Mouse (Mus musculus) adrenal gland, adult 18-20 months (tissue): ENCODE measurements around the gene Fam229b. TPM values are rescaled to one million over a fixed set of nuclear protein-coding genes. Genes with fewer than 3 reads are reported as not detected.
A peak's percentile ranks its signal among the peaks of the same experiment; 100 is the strongest.

Experiments
- DNase-seq, 2 experiments: peaks; one replicate each; pipeline ENCODE4 v3.0.0; 2021 to 2022; ENCODE audit warnings: low spot score in 2 of 2
- long read RNA-seq, 2 experiments: library from polyadenylated mRNA; stranded (forward); transcript quantifications; one replicate each; pipeline ENCODE4 v2.0.0; 2021
- total RNA-seq, 2 experiments: library from RNA; stranded (reverse); gene quantifications; 1 replicate in 1 of 2; 2 replicates in 1 of 2; pipeline ENCODE4 v1.2.3; 2021

The Fam229b gene
- total RNA-seq = 1 to 10 TPM; 2.7 to 3.6 TPM
- long read RNA-seq, experiment 1, partial matches to known transcripts = 1 of 1 reads
- long read RNA-seq, experiment 1, other reads (novel, unspliced or antisense) = 0 of 1 reads
- long read RNA-seq, experiment 2, partial matches to known transcripts = 0 of 3 reads
- long read RNA-seq, experiment 2, other reads (novel, unspliced or antisense) = 1 of 3 reads

- DNase-seq = peak; percentile 69 to 73
Measured at GRCm38 (mm10) chr10:39133462-39134310, at the start of gene Fam229b, which contains the start of gene Tube1. Gene Fam229b, minus strand, starts transcription at chr10:39133914. Gene Tube1, plus strand, starts transcription at chr10:39133976.

GRCm38 (mm10) chr10:39176981-39177380 lies 43.3 kb upstream of the Fam229b start:
- no peak for DNase-seq

DNA sequence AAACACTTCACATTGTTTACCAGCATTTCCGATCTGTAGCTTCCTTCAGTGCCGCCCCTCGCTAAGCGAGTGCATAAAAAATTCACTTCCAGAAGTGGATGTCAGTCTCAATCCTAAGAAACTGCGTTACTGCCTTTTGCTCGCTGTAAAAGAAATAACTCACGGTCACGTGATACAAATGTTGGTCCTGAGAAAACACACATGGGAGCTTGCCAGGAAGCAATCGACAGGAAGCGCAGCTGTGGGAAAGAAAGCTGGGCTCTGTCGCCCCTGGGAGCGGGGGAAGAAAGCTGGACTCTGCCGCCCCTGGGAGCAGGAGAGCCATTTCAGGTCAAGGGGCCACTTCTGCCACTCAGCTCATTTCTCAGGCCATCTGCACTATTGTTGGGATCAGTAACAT lies 39.4 kb upstream of the Fam229b start:
- DNase-seq = no peak

- DNase-seq = no peak
Measured at GRCm38 (mm10) chr10:39172540-39172931, 38.8 kb upstream of the Fam229b start.

DNA sequence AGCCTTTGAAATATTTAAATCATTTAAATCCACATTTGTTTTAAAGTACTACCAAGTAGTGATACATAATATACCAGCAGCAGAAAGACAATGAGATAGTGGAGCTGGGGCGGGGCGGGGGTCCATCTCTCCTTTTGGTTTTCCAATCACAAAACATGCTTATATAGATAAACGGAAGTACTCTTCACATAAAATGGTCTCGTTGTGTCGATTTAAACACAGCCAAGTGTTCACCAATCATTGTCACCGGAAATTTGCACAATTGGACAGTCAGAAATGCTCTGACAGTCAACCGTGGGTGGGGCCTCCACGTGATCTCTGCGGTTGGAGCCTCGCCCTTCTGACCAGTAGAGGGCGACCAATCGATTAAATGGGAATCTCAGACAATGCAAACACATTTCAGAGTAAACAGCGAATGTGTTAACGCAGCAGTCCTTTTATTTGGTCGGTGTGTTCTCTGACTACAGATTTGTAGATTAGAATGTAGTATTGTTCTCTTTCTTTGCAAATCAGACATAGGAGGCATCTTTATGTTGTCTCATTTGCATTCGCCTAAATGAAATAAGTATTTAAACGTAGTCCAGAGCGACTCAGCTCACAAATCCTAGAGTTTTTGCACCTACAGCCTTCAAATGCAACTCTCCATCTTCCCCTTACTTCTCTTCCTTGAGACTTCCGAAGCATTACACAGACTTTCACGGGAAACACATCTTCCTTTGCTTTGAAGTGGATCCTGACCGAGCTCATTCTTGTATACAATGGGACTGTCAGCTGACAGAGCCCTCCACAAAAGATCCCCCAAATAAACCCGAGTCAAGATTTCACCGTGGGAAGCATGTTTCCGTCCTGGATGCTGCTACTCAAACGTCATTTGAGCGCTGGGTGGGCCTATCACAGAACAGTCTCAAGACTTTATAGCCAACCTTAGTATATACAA lies 38.2 kb upstream of the Fam229b start:
- DNase-seq = peak; percentile 79 to 80

DNA sequence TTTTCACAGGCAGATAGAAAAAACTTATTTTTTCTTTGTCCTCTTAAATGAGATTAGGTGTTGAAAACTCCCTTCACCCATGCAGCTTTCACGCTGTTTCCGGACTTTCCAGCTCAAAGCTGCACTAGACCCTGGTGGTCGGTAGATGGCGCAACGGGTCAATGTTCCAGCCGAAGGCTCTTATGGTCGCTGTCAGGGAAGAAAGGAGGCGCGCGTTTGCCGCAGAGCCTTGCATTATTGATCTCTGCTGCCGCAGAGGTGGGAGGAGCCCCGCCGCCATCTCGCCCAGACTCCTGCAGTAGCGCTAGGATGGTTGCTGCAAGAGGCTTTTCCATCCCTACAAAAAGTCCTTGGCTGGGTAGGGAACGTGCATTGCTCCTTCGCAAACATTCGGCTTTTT lies 37.4 kb upstream of the Fam229b start:
- peak; percentile 89 to 90 for DNase-seq

DNA sequence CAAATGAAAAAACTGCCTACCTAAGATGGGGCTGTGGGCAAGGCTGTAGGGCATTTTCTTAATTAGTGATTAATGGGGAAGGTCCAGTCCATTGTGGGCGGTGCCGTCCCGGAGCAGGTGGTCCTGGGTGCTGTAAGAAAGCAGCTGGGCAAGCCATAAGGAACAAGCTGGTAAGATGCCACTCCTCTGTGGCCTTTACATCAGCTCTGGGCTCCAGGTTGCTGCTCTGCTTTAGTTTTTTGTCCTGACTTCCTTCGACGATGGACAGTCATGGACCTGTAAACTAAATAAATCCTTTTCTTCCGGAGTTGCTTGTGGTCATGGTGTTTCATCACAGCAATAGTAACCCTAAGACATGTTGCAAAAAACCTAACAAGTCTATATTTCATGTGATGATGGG lies 37.0 kb upstream of the Fam229b start:
- DNase-seq = no peak

- DNase-seq = peak; percentile 74 to 78
Measured at GRCm38 (mm10) chr10:39170181-39170580, 36.5 kb upstream of the Fam229b start.

GRCm38 (mm10) chr10:39169642-39170041 lies 35.9 kb upstream of the Fam229b start:
- no peak for DNase-seq

DNA sequence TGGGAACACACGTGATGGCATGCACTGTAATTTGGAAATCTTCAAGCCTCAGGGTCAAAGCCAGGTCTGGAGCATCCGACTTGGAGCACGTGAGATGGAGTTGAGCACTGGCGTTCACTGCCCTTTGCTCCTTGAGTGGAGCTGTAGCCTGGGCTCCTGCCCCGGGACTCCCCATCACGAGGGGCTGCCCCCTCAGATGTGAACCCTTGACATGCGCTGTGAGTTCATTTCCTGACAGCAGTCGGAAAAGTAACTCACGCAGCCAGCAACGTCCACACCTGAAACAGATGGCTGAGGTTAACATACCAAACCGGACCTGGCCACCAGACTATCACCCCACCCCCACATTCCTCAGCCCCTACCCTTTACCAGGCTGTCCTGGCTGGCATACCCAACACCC lies 33.9 kb upstream of the Fam229b start:
- DNase-seq = no peak

GRCm38 (mm10) chr10:39165632-39166115 lies 32.0 kb upstream of the Fam229b start:
- no peak for DNase-seq

DNA sequence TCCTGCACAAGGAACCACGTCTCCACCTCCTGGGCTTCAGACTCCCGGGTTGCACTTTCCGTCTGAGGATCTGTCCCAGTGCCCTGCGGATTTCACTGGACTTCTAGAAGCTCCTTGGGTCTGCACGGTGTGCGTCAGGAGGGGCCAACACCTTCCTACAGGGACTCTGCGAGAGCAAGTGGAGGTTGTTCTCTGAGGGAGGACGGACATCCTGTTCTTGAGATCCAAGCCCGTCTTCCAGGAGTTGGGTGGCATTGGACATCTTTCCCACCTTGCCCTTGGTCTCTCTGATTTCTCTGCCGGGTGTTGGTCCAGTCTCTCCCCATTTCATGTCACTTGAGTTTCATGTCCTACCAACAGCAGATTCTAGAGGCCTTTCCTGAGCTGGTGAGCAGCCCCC lies 30.0 kb upstream of the Fam229b start, which contains the start of gene Ccn6:
TSS of gene Ccn6 (minus strand) at position 101 of the 400 bp plus-strand sequence.
- no peak for DNase-seq

GRCm38 (mm10) chr10:39162666-39163484 lies 29.2 kb upstream of the Fam229b start:
- no peak for DNase-seq

DNA sequence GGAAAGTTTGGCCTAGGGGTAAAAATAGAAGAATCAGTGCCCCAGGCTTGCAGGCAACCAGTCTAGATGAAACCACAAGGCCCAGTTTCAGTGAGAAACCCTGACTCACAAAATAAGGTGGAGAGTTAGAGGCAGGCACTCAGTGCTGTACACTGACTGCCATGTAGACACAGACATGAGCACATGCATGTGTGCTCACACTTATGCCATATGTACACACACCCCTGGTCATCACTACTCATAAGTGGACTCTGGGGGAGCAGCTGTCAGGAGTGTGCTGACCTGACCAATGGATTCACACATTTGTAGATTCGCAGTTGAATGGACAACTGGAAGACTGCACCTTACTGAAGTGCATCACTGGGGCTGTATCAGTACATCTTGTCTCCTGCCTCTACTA lies 27.7 kb upstream of the Fam229b start:
- DNase-seq = no peak

DNA sequence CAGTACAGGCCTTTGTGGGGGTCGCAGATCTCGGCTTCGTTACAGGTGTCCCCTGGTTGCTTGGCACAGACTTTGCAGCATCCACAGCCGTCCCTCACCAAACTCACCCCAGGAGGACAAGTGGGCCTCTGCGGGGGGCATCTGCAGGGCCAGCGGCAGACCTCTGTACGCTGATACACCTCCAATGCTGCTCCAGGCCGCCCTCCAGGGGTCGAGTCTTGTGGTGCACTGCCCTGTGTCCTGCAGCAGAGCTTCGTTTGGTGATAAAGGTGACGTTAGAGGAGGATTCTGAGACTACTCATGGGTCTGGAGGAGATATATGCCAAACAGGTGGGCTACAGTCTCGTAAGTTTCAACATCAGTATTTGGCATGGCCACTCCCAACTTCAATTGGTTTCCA lies 24.6 kb upstream of the Fam229b start:
- DNase-seq = no peak

DNA sequence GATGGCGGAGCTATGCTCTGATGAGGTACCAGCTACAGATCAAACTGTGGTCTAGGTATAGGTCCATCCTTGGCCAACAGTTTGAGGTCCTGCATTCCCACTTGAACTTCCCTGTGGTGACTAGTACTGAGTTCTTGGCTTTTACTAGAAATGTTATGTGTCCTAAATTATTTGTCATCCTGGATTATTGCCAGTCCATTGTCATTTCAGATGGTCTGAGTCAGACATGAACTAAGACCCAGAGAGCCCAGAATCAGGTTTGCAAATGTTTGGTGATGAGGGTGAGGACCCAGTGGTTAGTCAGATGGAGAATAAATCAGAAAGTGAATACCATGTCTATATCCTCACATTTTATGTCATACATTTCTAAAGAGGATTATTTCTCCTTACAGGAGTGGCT lies 23.6 kb upstream of the Fam229b start:
- no peak for DNase-seq

DNA sequence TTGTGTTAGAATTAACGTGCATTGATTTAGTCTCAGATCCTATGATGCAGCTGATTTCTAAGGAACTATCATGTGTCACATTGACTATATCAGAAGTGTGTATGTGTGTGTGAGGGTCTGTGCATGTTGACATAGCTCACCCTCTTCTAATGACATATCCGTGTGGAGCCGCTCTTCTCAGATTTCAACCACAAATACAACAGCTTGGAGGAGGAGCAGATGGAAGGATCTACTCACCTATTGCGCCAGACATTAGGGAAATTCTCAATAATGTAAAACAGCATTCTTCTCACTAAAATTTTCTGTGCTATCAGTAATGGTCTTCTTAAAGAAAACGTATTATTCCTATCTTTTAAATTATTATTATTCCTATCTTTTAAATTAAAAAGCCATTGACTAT lies 23.0 kb upstream of the Fam229b start:
- no peak for DNase-seq

DNA sequence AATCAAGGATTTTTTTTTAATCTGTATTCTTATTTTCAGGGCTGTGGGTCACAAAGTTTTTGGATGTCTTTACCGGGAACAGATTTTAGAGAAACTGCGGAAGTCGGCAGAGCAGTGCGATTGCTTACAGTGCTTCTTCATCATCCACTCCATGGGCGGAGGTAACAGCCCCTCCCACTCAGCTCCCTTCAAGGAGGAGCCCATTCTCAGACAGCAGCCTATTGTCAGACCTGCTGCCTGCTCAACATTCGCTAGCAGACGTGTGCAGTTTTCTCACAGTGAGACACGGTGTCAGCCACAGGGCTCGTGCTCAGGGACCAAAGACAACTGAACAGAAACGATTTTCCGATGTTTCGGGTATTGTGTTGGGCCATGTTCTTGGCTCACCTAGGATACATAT lies 8.5 kb upstream of the Fam229b start:
- DNase-seq = no peak

GRCm38 (mm10) chr10:39141401-39141800 lies 7.7 kb upstream of the Fam229b start:
- no peak for DNase-seq

GRCm38 (mm10) chr10:39140843-39141242 lies 7.1 kb upstream of the Fam229b start:
- no peak for DNase-seq
